Mouse (Mus musculus) intestine, embryonic 14.5 days (tissue): Measurements from ENCODE around the gene Gpr18. TPM values are rescaled to one million over a fixed set of nuclear protein-coding genes. Genes with fewer than 3 reads are reported as not detected.
"Not testable (repeated sequence)": the region's sequence is repeated elsewhere in the genome, so short reads cannot be mapped to it uniquely, and the experiment has no call there.

Experiments used
- ATAC-seq: fragments of 200-750 bp; cut with Nextera tagmentation; replicated peaks from 2 replicates; pipeline ENCODE4 v1.8.0; 2017; ENCODE audit warnings: low read depth, moderate number of reproducible peaks, moderate TSS enrichment, moderate library complexity; ENCODE audit not compliant: low FRiP score, low TSS enrichment
- DNase-seq: peaks from one replicate; pipeline ENCODE4 v3.0.0-alpha.2; 2018; ENCODE audit warnings: low spot score
- H3K27ac ChIP-seq: fragments of 300-500 bp; sonication (generic); 2 replicates; pipeline ENCODE4 v1.5.1; 2014; ENCODE audit warnings: low read depth, mild to moderate bottlenecking, control low read depth
- H3K27me3 ChIP-seq: fragments of 300-500 bp; sonication (generic); replicated peaks from 2 replicates; pipeline ENCODE4 v1.6.1; 2014; ENCODE audit warnings: low read length, control low read depth; ENCODE audit not compliant: control insufficient read depth, insufficient read depth
- H3K36me3 ChIP-seq: fragments of 300-500 bp; sonication (generic); 2 replicates; pipeline ENCODE4 v1.6.1; 2014; ENCODE audit warnings: low read length, control low read depth; ENCODE audit not compliant: control insufficient read depth, insufficient read depth
- H3K4me1 ChIP-seq: fragments of 300-500 bp; sonication (generic); replicated peaks from 2 replicates; pipeline ENCODE4 v1.6.1; 2014; ENCODE audit warnings: low read length, control low read depth, mixed read lengths; ENCODE audit not compliant: control insufficient read depth, insufficient read depth
- H3K4me2 ChIP-seq: fragments of 300-500 bp; sonication (generic); 2 replicates; pipeline ENCODE4 v1.6.1; 2014; ENCODE audit warnings: low read length
- H3K4me3 ChIP-seq: fragments of 300-500 bp; sonication (generic); 2 replicates; pipeline ENCODE4 v1.5.1; 2014; ENCODE audit warnings: low read depth, low read length, control low read depth, mixed read lengths
- H3K9ac ChIP-seq: fragments of 300-500 bp; sonication (generic); 2 replicates; pipeline ENCODE4 v1.6.1; 2014; ENCODE audit warnings: mild to moderate bottlenecking, low read length
- H3K9me3 ChIP-seq: fragments of 300-500 bp; sonication (generic); 2 replicates; pipeline ENCODE4 v1.6.1; 2016; ENCODE audit warnings: low read length, control low read depth; ENCODE audit not compliant: control insufficient read depth
- WGBS: fragments of 180-500 bp; shearing (Covaris S2); extraction: QIAGEN DNeasy Blood & Tissue Kit; methylation state at CpG from one replicate; pipeline ENCODE4 v1.1.7; 2014; 5-methylcytosine and 5-hydroxymethylcytosine counted together
- polyA plus RNA-seq: library from polyadenylated mRNA; unstranded; fragments of >200 nt; fragmentation: Nextera tagmentation; extraction: Ambion mirVana; gene quantifications from 2 replicates; pipeline ENCODE4 v1.2.1, GENCODE M21; 2014

Gpr18 gene
- polyA plus RNA-seq, 1 experiment from 2014 or later, result 0.62 TPM

DNA sequence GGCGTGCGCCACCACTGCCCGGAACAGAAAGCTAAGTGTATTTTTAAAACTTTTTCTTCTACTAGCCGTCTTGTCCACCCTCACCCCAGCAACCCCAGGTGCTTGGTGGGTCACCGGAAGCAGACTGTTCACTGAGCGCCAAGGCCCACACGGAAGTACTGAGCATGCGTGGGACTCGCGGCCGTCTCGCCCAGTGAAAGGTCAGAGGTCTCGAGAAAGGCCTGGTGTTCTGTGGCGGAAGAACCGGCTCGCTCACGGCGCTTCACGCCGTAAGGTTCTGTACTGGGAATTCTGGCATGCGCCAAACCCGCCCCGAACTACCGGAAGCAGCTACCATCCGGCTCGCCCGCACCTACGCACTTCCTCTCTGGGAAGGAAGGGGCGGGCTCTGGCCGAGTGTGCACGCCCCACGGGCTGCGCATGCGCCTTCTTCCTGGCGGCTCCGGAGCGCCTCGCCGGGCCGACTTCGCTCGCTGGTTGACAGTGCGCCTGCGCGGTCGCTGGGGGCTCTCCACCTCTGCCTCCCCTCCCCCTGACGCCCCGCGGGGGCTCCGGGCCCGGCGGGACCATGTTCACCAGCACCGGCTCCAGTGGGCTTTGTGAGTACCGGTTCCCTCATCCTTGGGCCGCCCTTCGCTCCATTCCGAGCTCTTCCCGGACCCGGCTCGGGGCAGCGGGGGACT is 37.3 kb downstream of the Gpr18 start, which contains the start of gene Ubac2:
TSS of gene Ubac2 (plus strand) at position 445 of the 683 bp plus-strand sequence.
- H3K4me2 ChIP-seq, result peak within 1 kb of the TSS; percentile 96
- peak; percentile 98 for ATAC-seq
- no peaks in the 10 kb centered on the region for H3K27me3 ChIP-seq
- H3K36me3 ChIP-seq, result no peaks in the 10 kb centered on the region
- H3K4me1 ChIP-seq, result peaks cover 6% of the 10 kb centered on the region; the same call in 1 of the 2 replicates
- H3K4me3 ChIP-seq, result peak within 1 kb of the TSS; percentile 94
- DNase-seq, result peak; percentile 96
- peak within 1 kb of the TSS; percentile 95 for H3K27ac ChIP-seq
- H3K9ac ChIP-seq, result peak within 1 kb of the TSS; percentile 82
- H3K9me3 ChIP-seq, result no peaks in the 10 kb centered on the region
- 0% methylated on average over 61 of the region's 61 CpGs for WGBS

GRCm38 (mm10) chr14:121877640-121878039 is 37.9 kb downstream of the Gpr18 start:
- Histone ChIP-seq H3K4me2 (peak overlapping the region; percentile 63), H3K27ac (peak overlapping the region; percentile 95), H3K9me3 (no peaks in the 10 kb centered on the region), H3K27me3 (no peaks in the 10 kb centered on the region), H3K9ac (peak overlapping the region; percentile 70), H3K36me3 (no peaks in the 10 kb centered on the region), H3K4me1 (peaks cover 6% of the 10 kb centered on the region; the same call in 1 of the 2 replicates), H3K4me3 (peak overlapping the region; percentile 94)
- 40% methylated on average over 8 of the region's 8 CpGs for WGBS
- DNase-seq, result no peak
- no peak for ATAC-seq

DNA sequence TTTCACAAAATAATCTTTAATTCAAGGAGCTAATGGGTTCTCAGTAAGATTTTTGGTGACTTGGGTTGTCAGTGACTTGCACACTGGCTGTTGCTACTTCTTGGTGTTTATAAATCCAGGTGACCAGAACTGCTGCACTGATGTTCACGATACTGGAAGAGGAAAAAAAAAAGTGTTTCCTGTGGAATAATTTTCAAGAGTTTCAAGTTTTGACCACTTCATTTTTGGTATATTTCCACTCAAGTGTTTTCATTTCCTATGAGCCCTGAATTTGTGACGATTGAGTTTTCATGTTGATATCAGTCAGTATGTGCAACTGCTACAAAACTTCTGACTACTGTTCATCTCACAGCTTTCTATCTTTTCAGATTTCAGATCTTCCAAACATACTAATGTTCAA is 38.7 kb downstream of the Gpr18 start:
- no peaks in the 10 kb centered on the region for H3K27me3 ChIP-seq
- WGBS, result 84% methylated on average over 2 of the region's 2 CpGs

GRCm38 (mm10) chr14:121876190-121876589 is 39.4 kb downstream of the Gpr18 start:
- ATAC-seq, result not testable (repeated sequence)

More for the DNA sequence above, 38.7 kb downstream of the Gpr18 start:
- no peak for DNase-seq
- Histone ChIP-seq H3K4me2 (no peak overlapping the region), H3K9ac (no peak overlapping the region), H3K4me1 (peaks cover 6% of the 10 kb centered on the region; the same call in 1 of the 2 replicates), H3K4me3 (no peak overlapping the region), H3K36me3 (no peaks in the 10 kb centered on the region), H3K9me3 (no peaks in the 10 kb centered on the region), H3K27ac (no peak overlapping the region)
- no peak for ATAC-seq

GRCm38 (mm10) chr14:121873646-121874045 is 41.9 kb downstream of the Gpr18 start:
- WGBS, result 82% methylated on average over 4 of the region's 4 CpGs
- Histone ChIP-seq H3K4me3 (no peak overlapping the region), H3K27me3 (no peaks in the 10 kb centered on the region), H3K36me3 (no peaks in the 10 kb centered on the region), H3K9me3 (no peaks in the 10 kb centered on the region), H3K9ac (no peak overlapping the region), H3K4me1 (peaks cover 3% of the 10 kb centered on the region; the same call in 1 of the 2 replicates), H3K4me2 (no peak overlapping the region), H3K27ac (no peak overlapping the region)
- no peak for ATAC-seq
- DNase-seq, result no peak

More at GRCm38 (mm10) chr14:121876190-121876589, 39.4 kb downstream of the Gpr18 start:
- H3K4me3 ChIP-seq, H3K27me3 ChIP-seq, H3K4me2 ChIP-seq, H3K4me1 ChIP-seq, H3K36me3 ChIP-seq, DNase-seq, H3K9ac ChIP-seq, H3K27ac ChIP-seq, H3K9me3 ChIP-seq: not testable (repeated sequence)
- WGBS, result 75% methylated on average over 2 of the region's 2 CpGs

DNA sequence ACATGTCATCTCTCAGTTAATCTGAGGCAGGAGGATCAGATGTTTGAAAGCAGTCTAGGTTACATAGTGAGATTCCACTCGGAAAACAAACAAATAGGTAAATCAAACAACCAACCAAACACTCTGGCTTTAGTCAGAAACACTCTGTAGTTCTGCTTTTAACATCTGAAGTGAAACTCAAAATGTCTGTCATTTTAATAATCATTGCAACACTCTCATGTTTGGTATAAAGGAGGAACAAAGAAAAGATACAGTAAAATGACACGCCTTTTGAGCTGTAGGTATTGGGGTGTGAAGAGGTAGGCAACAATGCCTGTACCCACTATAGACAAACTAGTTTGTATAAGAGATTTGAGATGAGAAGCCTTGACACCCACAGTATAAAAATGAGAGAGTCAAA is 42.4 kb downstream of the Gpr18 start:
- Histone ChIP-seq H3K4me1 (peaks cover 3% of the 10 kb centered on the region; the same call in 1 of the 2 replicates), H3K4me3 (no peak overlapping the region), H3K9ac (no peak overlapping the region), H3K27me3 (no peaks in the 10 kb centered on the region), H3K27ac (no peak overlapping the region), H3K4me2 (no peak overlapping the region), H3K9me3 (no peaks in the 10 kb centered on the region), H3K36me3 (no peaks in the 10 kb centered on the region)
- ATAC-seq, result no peak
- no peak for DNase-seq
- 68% methylated on average over 2 of the region's 2 CpGs for WGBS

- Histone ChIP-seq H3K9me3 (no peaks in the 10 kb centered on the region), H3K4me3 (no peak overlapping the region), H3K27me3 (no peaks in the 10 kb centered on the region), H3K4me2 (no peak overlapping the region), H3K36me3 (no peaks in the 10 kb centered on the region), H3K9ac (no peak overlapping the region), H3K4me1 (peaks cover 3% of the 10 kb centered on the region; the same call in 1 of the 2 replicates), H3K27ac (no peak overlapping the region)
- WGBS, result 71% methylated on average over 1 of the region's 1 CpGs
- DNase-seq, result no peak
- no peak for ATAC-seq
Measured at GRCm38 (mm10) chr14:121872760-121873159, 42.8 kb downstream of the Gpr18 start.

GRCm38 (mm10) chr14:121869111-121869510 is 46.5 kb downstream of the Gpr18 start:
- no peak overlapping the region for H3K4me2 ChIP-seq
- no peak overlapping the region for H3K4me3 ChIP-seq
- DNase-seq (no peak), ATAC-seq (no peak)
- 84% methylated on average over 1 of the region's 1 CpGs for WGBS
- H3K9me3 ChIP-seq, result no peaks in the 10 kb centered on the region
- no peaks in the 10 kb centered on the region for H3K36me3 ChIP-seq
- no peak overlapping the region for H3K27ac ChIP-seq
- H3K4me1 ChIP-seq, result no peaks in the 10 kb centered on the region
- H3K27me3 ChIP-seq, result no peaks in the 10 kb centered on the region
- H3K9ac ChIP-seq, result no peak overlapping the region

DNA sequence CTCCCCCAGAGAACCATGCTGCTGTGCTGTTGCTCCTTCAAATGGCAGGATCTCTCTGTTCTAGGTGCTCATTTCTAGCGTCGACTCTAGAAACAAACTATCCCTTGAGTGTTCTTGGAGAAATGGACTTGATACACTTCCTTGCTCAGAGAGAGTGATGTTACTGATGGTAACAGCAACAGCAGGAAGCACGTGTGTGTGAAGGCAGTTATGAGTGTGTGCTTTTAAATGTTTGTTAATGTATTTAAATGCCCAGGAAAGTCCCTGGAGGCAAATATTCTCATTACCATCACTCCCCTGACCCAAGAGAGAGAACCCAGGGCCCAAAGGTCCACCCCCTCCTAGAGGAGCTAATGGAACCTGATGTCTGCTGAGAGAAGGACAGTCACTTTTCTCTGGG is 49.0 kb downstream of the Gpr18 start:
- no peak overlapping the region for H3K27ac ChIP-seq
- H3K4me3 ChIP-seq, result no peak overlapping the region
- DNase-seq (no peak), ATAC-seq (no peak)
- no peaks in the 10 kb centered on the region for H3K9me3 ChIP-seq
- 76% methylated on average over 3 of the region's 3 CpGs for WGBS
- no peaks in the 10 kb centered on the region for H3K4me1 ChIP-seq
- H3K4me2 ChIP-seq, result no peak overlapping the region
- no peaks in the 10 kb centered on the region for H3K36me3 ChIP-seq
- no peak overlapping the region for H3K9ac ChIP-seq
- no peaks in the 10 kb centered on the region for H3K27me3 ChIP-seq
